Mouse (Mus musculus) heart, embryonic 11.5 days (tissue): ENCODE measurements around the gene Dgcr2. TPM values are rescaled to one million over a fixed set of nuclear protein-coding genes. Genes with fewer than 3 reads are reported as not detected.

ENCODE experiments used
- ATAC-seq: fragments of 200-750 bp; cut with Nextera tagmentation; replicated peaks from 2 replicates; pipeline ENCODE4 v1.8.0; 2017; ENCODE audit warnings: moderate library complexity; ENCODE audit not compliant: insufficient number of reproducible peaks, low FRiP score, low TSS enrichment
- H3K27ac ChIP-seq: fragments of 300-500 bp; sonication (generic); 2 replicates; pipeline ENCODE4 v1.5.1; 2014; ENCODE audit warnings: mild to moderate bottlenecking, low read depth, low read length
- H3K27me3 ChIP-seq: fragments of 300-500 bp; sonication (generic); 2 replicates; pipeline ENCODE4 v1.6.1; 2014; ENCODE audit warnings: mild to moderate bottlenecking, low read length, mixed read lengths; ENCODE audit not compliant: control insufficient read depth, insufficient read depth
- H3K36me3 ChIP-seq: fragments of 300-500 bp; sonication (generic); 2 replicates; pipeline ENCODE4 v1.6.1; 2014; ENCODE audit warnings: mild to moderate bottlenecking, low read length, moderate library complexity, mixed read lengths; ENCODE audit not compliant: control insufficient read depth, insufficient read depth
- H3K4me1 ChIP-seq: fragments of 300-500 bp; sonication (generic); 2 replicates; pipeline ENCODE4 v1.6.1; 2014; ENCODE audit warnings: low read length; ENCODE audit not compliant: control insufficient read depth, insufficient read depth
- H3K4me2 ChIP-seq: fragments of 300-500 bp; sonication (generic); 2 replicates; pipeline ENCODE4 v1.6.1; 2014; ENCODE audit warnings: mild to moderate bottlenecking, moderate library complexity
- H3K4me3 ChIP-seq: fragments of 300-500 bp; sonication (generic); 2 replicates; pipeline ENCODE4 v1.5.1; 2014; ENCODE audit warnings: low read depth, low read length
- H3K9ac ChIP-seq: fragments of 300-500 bp; sonication (generic); 2 replicates; pipeline ENCODE4 v1.6.1; 2014; ENCODE audit warnings: mild to moderate bottlenecking, low read depth, low read length, moderate library complexity
- H3K9me3 ChIP-seq: fragments of 300-500 bp; sonication (generic); replicated peaks from 2 replicates; pipeline ENCODE4 v1.6.1; 2016; ENCODE audit warnings: low read length; ENCODE audit not compliant: control insufficient read depth
- WGBS: fragments of 180-500 bp; shearing (Covaris S2); extraction: QIAGEN DNeasy Blood & Tissue Kit; methylation state at CpG from one replicate; pipeline ENCODE4 v1.1.7; 2014; ENCODE audit not compliant: insufficient replicate concordance; 5-methylcytosine and 5-hydroxymethylcytosine counted together
- polyA plus RNA-seq: library from polyadenylated mRNA; unstranded; fragments of >200 nt; fragmentation: Nextera tagmentation; extraction: Ambion mirVana; gene quantifications from 2 replicates; pipeline ENCODE4 v1.2.1, GENCODE M21; 2014

Dgcr2 gene
- polyA plus RNA-seq, 1 experiment from 2014 or later = 44.8 TPM

- Histone ChIP-seq H3K9me3 (no peaks in the 10 kb centered on the region), H3K4me3 (no peak overlapping the region), H3K9ac (no peak overlapping the region), H3K4me2 (no peak overlapping the region), H3K36me3 (0 out of 2 replicates have a peak, but pooled peaks cover 3% of the 10 kb centered on the region), H3K27me3 (no peaks in the 10 kb centered on the region), H3K4me1 (peaks cover 39% of the 10 kb centered on the region), H3K27ac (peak overlapping the region; percentile 43; the same call in 1 of the 2 replicates)
- ATAC-seq = no peak
- WGBS = 13% methylated on average over 4 of the region's 4 CpGs
Measured at GRCm38 (mm10) chr16:17872995-17873394, 25.4 kb downstream of the Dgcr2 start.

- Histone ChIP-seq H3K4me2 (no peak overlapping the region), H3K9ac (no peak overlapping the region), H3K9me3 (no peaks in the 10 kb centered on the region), H3K4me3 (no peak overlapping the region), H3K27me3 (no peaks in the 10 kb centered on the region), H3K4me1 (peaks cover 39% of the 10 kb centered on the region), H3K27ac (no peak overlapping the region), H3K36me3 (0 out of 2 replicates have a peak, but pooled peaks cover 3% of the 10 kb centered on the region)
- 34% methylated on average over 5 of the region's 5 CpGs for WGBS
- no peak for ATAC-seq
Measured at GRCm38 (mm10) chr16:17871248-17871647, 27.1 kb downstream of the Dgcr2 start.

- ATAC-seq = no peak
- 76% methylated on average over 6 of the region's 6 CpGs for WGBS
- Histone ChIP-seq H3K27ac (no peak overlapping the region), H3K4me1 (no peaks in the 10 kb centered on the region), H3K9ac (no peak overlapping the region), H3K4me2 (no peak overlapping the region), H3K4me3 (no peak overlapping the region), H3K9me3 (no peaks in the 10 kb centered on the region), H3K36me3 (0 out of 2 replicates have a peak, but pooled peaks cover 3% of the 10 kb centered on the region), H3K27me3 (no peaks in the 10 kb centered on the region)
Measured at GRCm38 (mm10) chr16:17865770-17866169, 32.6 kb downstream of the Dgcr2 start.

GRCm38 (mm10) chr16:17865293-17865692 is 33.1 kb downstream of the Dgcr2 start:
- H3K36me3 ChIP-seq = 0 out of 2 replicates have a peak, but pooled peaks cover 3% of the 10 kb centered on the region
- no peak overlapping the region for H3K27ac ChIP-seq
- H3K9me3 ChIP-seq = no peaks in the 10 kb centered on the region
- H3K9ac ChIP-seq = no peak overlapping the region
- H3K4me3 ChIP-seq = no peak overlapping the region
- 87% methylated on average over 2 of the region's 2 CpGs for WGBS
- no peak for ATAC-seq
- no peaks in the 10 kb centered on the region for H3K27me3 ChIP-seq
- no peaks in the 10 kb centered on the region for H3K4me1 ChIP-seq
- no peak overlapping the region for H3K4me2 ChIP-seq

- no peak overlapping the region for H3K4me3 ChIP-seq
- no peaks in the 10 kb centered on the region for H3K27me3 ChIP-seq
- no peak overlapping the region for H3K4me2 ChIP-seq
- H3K4me1 ChIP-seq = no peaks in the 10 kb centered on the region
- H3K36me3 ChIP-seq = peaks cover 32% of the 10 kb centered on the region
- H3K9ac ChIP-seq = no peak overlapping the region
- H3K9me3 ChIP-seq = no peaks in the 10 kb centered on the region
- H3K27ac ChIP-seq = no peak overlapping the region
- ATAC-seq = no peak
Measured at GRCm38 (mm10) chr16:17858592-17858991, 39.8 kb downstream of the Dgcr2 start.

GRCm38 (mm10) chr16:17857157-17857556 is 41.2 kb downstream of the Dgcr2 start:
- H3K36me3 ChIP-seq = peaks cover 40% of the 10 kb centered on the region
- 91% methylated on average over 7 of the region's 7 CpGs for WGBS
- no peak for ATAC-seq

GRCm38 (mm10) chr16:17853263-17853662 is 45.1 kb downstream of the Dgcr2 start:
- H3K4me3 ChIP-seq = no peak overlapping the region
- H3K4me2 ChIP-seq = no peak overlapping the region
- H3K27ac ChIP-seq = no peak overlapping the region
- peaks cover 33% of the 10 kb centered on the region for H3K36me3 ChIP-seq
- H3K9ac ChIP-seq = no peak overlapping the region
- ATAC-seq = no peak
- H3K9me3 ChIP-seq = no peaks in the 10 kb centered on the region
- no peaks in the 10 kb centered on the region for H3K27me3 ChIP-seq
- no peaks in the 10 kb centered on the region for H3K4me1 ChIP-seq
- WGBS = 84% methylated on average over 2 of the region's 2 CpGs

More at GRCm38 (mm10) chr16:17857157-17857556, 41.2 kb downstream of the Dgcr2 start:
- Histone ChIP-seq H3K4me1 (no peaks in the 10 kb centered on the region), H3K9ac (no peak overlapping the region), H3K9me3 (no peaks in the 10 kb centered on the region), H3K27me3 (no peaks in the 10 kb centered on the region), H3K27ac (no peak overlapping the region), H3K4me2 (no peak overlapping the region), H3K4me3 (no peak overlapping the region)

- ATAC-seq = no peak
- no peaks in the 10 kb centered on the region for H3K27me3 ChIP-seq
- H3K4me3 ChIP-seq = no peak overlapping the region
- no peaks in the 10 kb centered on the region for H3K9me3 ChIP-seq
- H3K27ac ChIP-seq = no peak overlapping the region
- H3K4me2 ChIP-seq = no peak overlapping the region
- WGBS = 81% methylated on average over 1 of the region's 1 CpGs
- no peak overlapping the region for H3K9ac ChIP-seq
- peaks cover 24% of the 10 kb centered on the region for H3K36me3 ChIP-seq
- H3K4me1 ChIP-seq = no peaks in the 10 kb centered on the region
Measured at GRCm38 (mm10) chr16:17851860-17852259, 46.5 kb downstream of the Dgcr2 start.

GRCm38 (mm10) chr16:17851331-17851730 is 47.0 kb downstream of the Dgcr2 start:
- Histone ChIP-seq H3K9ac (no peak overlapping the region), H3K36me3 (peaks cover 24% of the 10 kb centered on the region), H3K9me3 (no peaks in the 10 kb centered on the region), H3K4me1 (no peaks in the 10 kb centered on the region), H3K4me2 (no peak overlapping the region), H3K27ac (no peak overlapping the region), H3K27me3 (no peaks in the 10 kb centered on the region), H3K4me3 (no peak overlapping the region)
- 95% methylated on average over 5 of the region's 5 CpGs for WGBS
- no peak for ATAC-seq
